Mouse (Mus musculus) hindlimb bud, embryonic 11.5 days (tissue): ENCODE measurements around the gene Kctd10.

Experiments used
- DNase-seq: peaks from one replicate; pipeline ENCODE4 v3.0.0-alpha.2; 2012; ENCODE audit warnings: low read depth, low spot score; ENCODE audit errors: extremely low spot score

Gene Kctd10

GRCm38 (mm10) chr5:114379763-114380162 lies 545 bp downstream of the Kctd10 start:
- no peak for DNase-seq

GRCm38 (mm10) chr5:114378936-114379335 lies 1.4 kb downstream of the Kctd10 start:
- no peak for DNase-seq

DNA sequence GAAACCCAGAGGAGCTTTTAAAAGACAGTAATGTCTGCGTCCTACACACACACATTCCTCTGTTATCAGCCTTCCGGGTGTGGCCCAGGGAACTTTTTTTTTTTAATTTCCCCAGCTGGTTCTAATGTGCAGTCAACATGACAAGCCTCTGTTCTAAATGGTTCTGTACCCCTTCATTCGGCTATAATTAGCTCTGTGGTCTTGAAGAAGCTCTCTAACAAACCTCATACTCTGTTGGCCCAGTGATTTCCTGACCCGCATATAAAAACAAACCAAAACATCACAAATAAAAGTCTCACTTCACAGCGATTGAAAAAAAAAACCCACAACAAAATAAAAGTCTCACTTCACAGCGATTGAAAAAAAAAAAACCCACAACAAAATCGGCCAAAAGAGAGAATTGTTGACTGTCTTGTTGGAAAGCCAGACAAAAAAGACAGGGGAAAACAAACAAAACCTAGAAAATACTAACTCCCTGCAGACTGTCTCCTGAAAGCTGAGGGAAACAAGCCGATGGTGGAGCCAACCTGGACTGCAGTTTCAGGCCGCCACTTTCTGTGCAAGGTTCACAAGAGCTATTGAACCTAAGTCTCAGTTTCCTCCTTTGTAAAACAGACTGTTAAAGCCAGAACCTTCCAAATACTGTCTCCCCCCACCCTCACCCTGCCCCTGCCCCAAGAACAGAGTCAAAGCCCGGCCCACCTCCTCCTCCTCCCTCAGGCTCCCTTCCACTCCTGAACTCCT lies 2.0 kb downstream of the Kctd10 start:
- no peak for DNase-seq

DNA sequence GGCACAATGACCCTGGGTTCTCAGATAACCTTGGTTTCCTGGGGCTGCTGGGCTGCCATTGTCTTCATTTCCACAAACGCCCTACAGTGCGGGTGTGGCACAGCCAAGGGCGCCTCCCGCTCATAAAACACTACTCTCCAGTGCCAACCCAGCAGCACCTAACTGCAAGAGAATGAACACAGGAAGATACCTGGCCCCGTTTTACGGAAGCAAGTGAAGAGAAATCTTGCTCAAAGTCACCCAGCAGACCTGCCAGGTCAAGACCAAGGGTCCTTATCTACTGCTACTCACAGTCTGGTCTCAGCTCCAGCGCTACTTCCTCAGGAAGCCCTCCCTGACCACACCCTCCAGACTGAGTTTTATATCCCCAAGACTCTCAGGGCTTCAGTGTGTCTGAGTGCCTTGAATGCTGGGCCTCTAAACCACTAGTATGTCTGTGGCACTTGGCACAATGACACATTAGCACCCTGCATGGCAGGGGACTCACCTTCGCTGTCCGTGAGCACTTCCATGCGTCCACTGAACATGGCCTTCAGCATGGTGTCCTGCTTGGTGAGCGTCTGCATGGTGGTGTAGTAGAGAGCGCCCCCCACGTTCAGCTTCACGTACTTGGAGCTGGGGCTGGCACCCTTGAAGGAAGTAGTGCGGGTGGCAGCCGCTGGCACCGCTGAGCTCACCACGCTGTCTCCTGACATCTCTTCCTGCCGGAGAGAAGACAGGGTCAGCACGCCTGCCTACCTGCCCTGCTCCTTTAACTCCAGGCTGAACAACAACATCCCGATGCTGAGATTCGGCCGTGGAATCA lies 5.7 kb downstream of the Kctd10 start:
- DNase-seq = no peak

DNA sequence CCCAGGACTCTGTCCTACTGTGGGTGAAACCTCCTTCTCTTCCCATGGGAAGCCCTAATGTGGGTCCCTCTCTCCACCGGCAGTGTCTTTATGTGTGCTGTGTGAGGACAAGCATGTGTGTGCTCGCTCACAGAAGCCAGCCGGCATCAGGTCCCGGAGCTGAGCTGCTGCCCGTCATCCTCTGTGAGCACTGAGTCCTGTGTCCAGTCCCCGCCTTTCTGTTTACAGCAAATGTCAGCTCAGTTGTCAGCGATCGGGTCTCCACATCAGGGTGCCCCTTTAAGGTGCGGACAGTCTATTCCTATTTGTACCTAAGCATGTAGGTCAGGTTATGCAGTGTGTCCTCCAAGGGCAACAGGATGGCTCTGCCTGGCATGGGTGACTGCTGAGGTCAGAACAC lies 6.7 kb downstream of the Kctd10 start:
- DNase-seq = no peak

GRCm38 (mm10) chr5:114373174-114373573 lies 7.1 kb downstream of the Kctd10 start:
- DNase-seq = no peak

GRCm38 (mm10) chr5:114372565-114372964 lies 7.7 kb downstream of the Kctd10 start:
- no peak for DNase-seq

- no peak for DNase-seq
Observed at GRCm38 (mm10) chr5:114371731-114372473, 8.4 kb downstream of the Kctd10 start.

DNA sequence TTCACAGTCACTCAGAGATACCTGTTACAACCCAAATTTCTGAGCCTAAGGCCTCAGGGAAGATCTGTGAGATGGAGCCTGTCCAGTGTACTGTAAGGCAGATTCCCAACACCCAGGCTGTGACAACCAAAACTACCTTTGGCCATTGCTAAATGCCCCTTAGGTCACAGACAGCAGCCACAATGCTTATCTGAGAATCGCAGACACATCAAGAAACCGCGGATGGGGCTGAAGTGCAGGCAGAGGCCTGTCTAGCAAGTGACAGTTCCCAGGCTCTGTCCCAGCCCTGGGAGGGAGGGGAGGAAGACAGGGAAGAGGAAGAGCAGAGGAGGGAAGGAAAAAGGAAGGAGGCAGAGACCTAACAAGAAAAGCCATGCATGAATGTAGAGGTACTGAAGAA lies 9.0 kb downstream of the Kctd10 start:
- DNase-seq = no peak

DNA sequence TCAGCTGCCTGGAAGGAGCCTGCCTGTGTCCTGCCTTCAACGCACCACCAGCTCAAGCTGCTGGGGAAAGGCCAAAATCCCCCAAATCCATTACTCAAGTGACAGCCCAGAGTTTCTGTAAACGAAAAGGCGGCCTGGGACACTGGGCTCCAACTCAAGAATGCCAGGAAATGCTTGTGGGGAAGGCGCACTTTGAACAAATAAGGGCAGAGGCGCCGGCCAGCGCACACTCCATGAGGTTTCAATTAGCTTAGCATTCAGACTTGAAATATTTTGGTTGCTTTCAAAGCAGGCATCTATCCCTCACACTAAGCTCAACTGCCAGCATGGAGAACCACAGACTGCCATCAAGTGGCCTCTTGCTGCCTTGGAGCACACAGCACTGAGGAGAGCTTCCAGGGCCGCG lies 9.9 kb downstream of the Kctd10 start:
- DNase-seq = peak; percentile 24

DNA sequence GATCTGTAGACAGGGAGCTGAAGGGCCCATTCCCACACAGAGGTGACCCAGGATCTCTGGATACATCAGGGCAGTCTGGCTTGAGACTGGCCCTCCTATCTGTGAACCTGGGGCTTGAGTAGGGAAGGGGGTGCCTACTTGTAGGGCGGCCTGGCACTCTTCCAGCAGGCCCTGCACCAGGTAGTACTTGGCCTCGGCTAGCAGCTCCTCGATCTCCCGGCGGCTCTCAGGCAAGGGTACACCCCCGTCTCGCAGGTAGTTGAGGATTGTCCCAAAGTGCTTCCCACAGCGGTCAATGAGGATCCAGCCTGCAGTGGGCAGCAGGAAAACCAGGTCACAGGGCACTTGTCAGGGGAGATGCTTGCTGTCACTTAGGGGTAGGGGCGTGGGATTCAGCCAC lies 10.4 kb downstream of the Kctd10 start:
- no peak for DNase-seq

DNA sequence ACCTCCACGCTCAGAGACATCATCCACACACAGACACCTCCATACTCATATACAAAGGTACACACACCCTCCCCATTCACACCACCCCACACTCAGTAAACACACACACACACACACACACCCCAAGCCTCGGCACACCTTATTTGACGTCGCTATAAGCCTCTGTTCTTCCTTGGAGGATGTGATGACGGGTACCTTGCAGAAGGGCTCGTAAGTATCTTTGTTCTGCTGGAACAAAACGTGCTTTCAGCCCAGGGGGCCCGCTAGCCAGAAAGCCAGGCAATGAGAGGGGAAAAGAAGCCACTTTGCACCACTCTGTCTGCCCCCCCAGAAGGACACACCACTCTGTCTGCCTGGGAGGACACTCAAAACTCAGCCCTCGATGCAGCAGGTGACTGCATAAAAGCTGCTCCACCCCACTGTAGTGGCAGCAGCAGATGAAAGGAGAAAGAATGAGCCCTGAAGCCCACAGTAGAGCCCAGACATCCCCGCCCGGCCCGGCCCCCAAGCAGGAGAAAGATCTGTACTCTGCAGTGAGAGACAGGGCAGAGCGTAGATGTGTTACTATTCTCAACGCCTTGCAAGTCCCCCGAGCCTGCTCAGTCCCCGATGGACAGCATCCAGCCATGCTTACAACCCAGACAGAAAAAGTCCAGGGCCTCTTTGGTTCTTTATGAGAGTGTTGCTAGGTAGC lies 11.4 kb downstream of the Kctd10 start:
- DNase-seq = no peak

DNA sequence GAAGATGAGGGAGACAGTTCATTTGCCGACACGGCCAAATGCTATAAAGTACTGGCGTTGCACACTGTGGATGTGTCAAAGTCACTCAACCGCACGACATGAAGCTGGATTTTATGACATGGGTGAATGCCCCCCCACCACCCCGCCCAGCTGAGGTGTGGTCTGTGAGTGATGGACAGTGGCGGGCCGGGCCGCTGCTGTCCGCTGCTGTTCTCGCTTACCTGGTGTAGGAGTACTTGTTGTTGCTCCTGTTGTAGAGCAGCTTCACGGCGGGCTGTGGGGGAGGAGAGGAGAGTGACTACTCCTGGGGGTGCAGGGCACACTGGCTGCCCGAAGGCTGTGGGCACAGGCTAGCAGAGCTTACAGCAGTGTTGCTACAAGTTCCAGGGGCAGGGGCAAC lies 12.2 kb downstream of the Kctd10 start:
- no peak for DNase-seq

- DNase-seq = no peak
Observed at GRCm38 (mm10) chr5:114365043-114365752, 15.1 kb downstream of the Kctd10 start.

- DNase-seq = no peak
Observed at GRCm38 (mm10) chr5:114360968-114361367, 19.3 kb downstream of the Kctd10 start.

DNA sequence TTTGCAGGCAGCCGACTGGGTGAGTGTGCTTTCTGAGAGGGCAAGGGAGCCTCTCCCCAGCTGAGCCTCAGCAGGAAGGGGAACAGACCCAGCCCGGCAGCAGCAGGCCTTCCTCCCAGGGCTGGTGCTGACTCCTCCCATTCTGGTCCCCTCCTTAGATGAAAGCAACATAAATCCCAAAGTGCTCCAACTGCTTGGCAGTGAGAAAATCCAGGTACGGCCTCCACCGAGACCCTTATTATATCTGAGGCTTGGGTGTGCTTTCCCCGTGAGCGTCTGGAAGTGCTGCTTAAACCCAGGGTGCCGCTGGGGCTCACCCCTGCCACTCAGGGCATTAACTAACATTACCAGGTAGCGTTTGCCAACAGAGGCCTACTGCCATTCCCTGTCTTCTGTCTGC lies 20.7 kb downstream of the Kctd10 start:
- no peak for DNase-seq

DNA sequence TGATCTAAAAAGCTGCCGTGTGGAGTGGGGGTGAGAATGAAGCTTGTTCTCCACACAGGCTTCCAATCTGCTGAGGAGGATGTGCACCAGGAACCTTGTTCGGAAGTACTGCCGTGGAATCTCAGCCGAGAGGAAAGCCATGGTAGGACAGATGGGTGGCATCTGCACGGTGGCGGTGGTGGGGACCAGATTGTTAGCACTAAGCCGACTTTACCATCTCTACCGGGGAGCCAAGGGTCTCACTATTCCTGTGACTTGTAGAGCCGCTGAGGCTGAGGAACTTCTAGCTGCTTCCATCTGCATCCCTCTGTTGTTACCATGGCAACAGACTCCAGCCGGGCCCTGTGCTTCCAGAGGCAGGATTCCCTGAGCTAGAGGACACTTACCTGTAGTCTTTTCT lies 21.5 kb downstream of the Kctd10 start:
- DNase-seq = no peak

- DNase-seq = no peak
Observed at GRCm38 (mm10) chr5:114356936-114357751, 23.2 kb downstream of the Kctd10 start.

DNA sequence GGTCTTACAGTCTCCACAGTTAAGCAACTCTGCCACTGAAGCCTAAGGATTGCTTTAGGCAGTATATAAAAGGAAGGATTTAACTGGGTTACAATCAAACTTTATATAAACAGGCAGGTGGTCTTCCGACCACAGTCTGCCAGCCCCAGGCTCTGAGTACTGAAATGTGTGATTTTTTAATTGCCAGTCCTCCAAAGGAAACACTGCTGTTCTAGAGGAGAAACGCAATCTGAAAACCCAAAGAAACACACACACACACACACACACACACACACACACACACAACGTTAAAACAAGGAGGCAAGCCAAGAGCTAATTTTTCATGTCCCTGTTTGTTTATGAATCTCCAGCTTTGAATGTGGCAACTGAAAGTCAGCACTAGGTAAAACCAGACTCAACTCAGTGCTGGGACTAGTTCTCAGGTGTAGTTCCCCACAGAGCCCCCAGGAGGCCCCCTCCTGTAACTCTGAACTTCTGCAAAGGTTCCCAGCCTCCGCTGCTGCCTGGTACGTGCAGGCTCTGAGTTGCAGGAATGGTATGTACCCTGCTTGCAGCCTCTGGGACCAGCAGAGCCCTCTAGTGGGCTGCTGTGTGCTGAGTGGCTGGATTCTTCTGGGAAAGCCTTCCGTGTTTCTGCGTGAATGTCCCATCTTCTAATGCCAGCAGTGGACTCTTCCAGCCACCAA lies 23.9 kb downstream of the Kctd10 start:
- peak; percentile 39 for DNase-seq
